8 mouse cellular contexts compared by ENCODE assay signal in the genomic region with DNA sequence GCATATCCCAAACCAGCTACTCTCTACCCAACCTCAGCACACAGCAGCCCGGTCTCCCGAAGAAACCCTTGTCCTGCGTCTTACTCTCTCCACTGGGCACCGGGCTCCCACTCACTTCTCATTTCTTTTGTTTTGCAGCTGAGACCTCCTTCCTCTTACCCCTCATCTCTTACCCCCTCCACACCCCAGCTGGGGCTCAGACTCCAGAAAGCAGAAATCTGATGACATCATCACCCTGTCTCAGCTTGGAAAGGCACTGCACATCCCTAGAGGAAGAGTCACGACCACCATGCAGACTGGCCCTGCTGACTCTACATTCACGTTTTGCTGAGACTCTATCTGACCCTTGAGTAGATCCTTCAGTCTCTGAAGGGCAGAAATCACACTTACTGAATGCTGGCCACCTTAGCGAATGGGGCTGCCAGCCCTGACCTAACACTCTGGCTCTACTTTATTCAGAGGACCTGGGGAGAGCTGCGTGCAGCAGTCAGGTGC. TPM values are rescaled to one million over a fixed set of nuclear protein-coding genes. Genes with fewer than 3 reads are reported as not detected.
DNase-seq lines count a peak whose midpoint lies in the region; ATAC-seq and TF ChIP-seq lines count a peak whose summit lies in the region.

No protein-coding gene starts in this region.

- no peak for TF ChIP-seq CTCF in left cerebral cortex, adult 2 months (IDR thresholded peaks at IDR 0.05)

- H3K4me1 ChIP-seq in hindbrain, embryonic 15.5 days (replicated peaks): peaks cover 42% of the 10 kb centered on the region
- peaks cover 33% of the 10 kb centered on the region for H3K4me1 ChIP-seq in midbrain, embryonic 12.5 days

- peak; percentile 28 for ATAC-seq in hindbrain, embryonic 15.5 days (ENCODE audit: low FRiP score, low read depth)
- ATAC-seq in midbrain, embryonic 12.5 days (ENCODE audit: low FRiP score, low read depth): peak; percentile 55
- no peak for ATAC-seq in frontal cortex, adult (ENCODE audit: low TSS enrichment)

- peak overlapping the region; percentile 93 for H3K27ac ChIP-seq in left cerebral cortex, adult 2 months
- H3K27ac ChIP-seq in hindbrain, embryonic 15.5 days (replicated peaks): peak overlapping the region; percentile 94
- peak overlapping the region; percentile 85 for H3K27ac ChIP-seq in midbrain, embryonic 12.5 days (replicated peaks)

- WGBS in hindbrain, embryonic 15.5 days: 27% methylated on average over 8 of the region's 8 CpGs
- WGBS in midbrain, embryonic 12.5 days: 35% methylated on average over 8 of the region's 8 CpGs

- H3K4me3 ChIP-seq in left cerebral cortex, adult 2 months: peak overlapping the region; percentile 82
- H3K4me3 ChIP-seq in hindbrain, embryonic 15.5 days: peak overlapping the region; percentile 62
- H3K4me3 ChIP-seq in midbrain, embryonic 12.5 days: peak overlapping the region; percentile 54

- no peaks in the 10 kb centered on the region for H3K9me3 ChIP-seq in hindbrain, embryonic 15.5 days
- H3K9me3 ChIP-seq in midbrain, embryonic 12.5 days: no peaks in the 10 kb centered on the region

- H3K4me2 ChIP-seq in hindbrain, embryonic 15.5 days: peak overlapping the region; percentile 87
- H3K4me2 ChIP-seq in midbrain, embryonic 12.5 days (replicated peaks): peak overlapping the region; percentile 78

- H3K27me3 ChIP-seq in hindbrain, embryonic 15.5 days: no peaks in the 10 kb centered on the region
- peaks cover 31% of the 10 kb centered on the region; the same call in 1 of the 2 replicates for H3K27me3 ChIP-seq in midbrain, embryonic 12.5 days

- H3K36me3 ChIP-seq in hindbrain, embryonic 15.5 days: peaks cover 24% of the 10 kb centered on the region
- peaks cover 44% of the 10 kb centered on the region for H3K36me3 ChIP-seq in midbrain, embryonic 12.5 days

- peak overlapping the region; percentile 85 for H3K9ac ChIP-seq in hindbrain, embryonic 15.5 days
- H3K9ac ChIP-seq in midbrain, embryonic 12.5 days (replicated peaks): peak overlapping the region; percentile 68

- intact Hi-C loops in left cerebral cortex, adult 2 months (cut with DNase I): loop anchor here (1.0 to 5.0 kb wide), 3 partner anchors 43 to 193 kb away; no protein-coding TSS in a partner anchor

- DNase-seq in left cerebral cortex, adult 2 months (ENCODE audit: extremely low spot score in 1 of 2, low spot score in 2 of 2): no peak
- DNase-seq in left cerebral cortex, adult 11 months (ENCODE audit: low spot score): no peak
- peak; percentile 58 for DNase-seq in brain, adult 2 months (ENCODE audit: low read depth, low spot score)
- DNase-seq in adrenal gland, postnatal 4 days (ENCODE audit: low spot score in 2 of 2): no peak
- DNase-seq in right cerebral cortex, postnatal 36 days (ENCODE audit: low spot score in 2 of 2): no peak

RNA-seq across cellular contexts. Expression of a gene that starts 0.9 kb away (rescaled TPM):
- total RNA-seq in left cerebral cortex, adult 2 months (2021): 1 to 10 TPM; 7.6 to 9.1 TPM
- 3.0 and 4.0 TPM in 2 replicates for polyA plus RNA-seq in hindbrain, embryonic 15.5 days (2015; fragmentation: Nextera tagmentation; extraction: Ambion mirVana)
- polyA plus RNA-seq in midbrain, embryonic 12.5 days (2016; fragmentation: Nextera tagmentation; extraction: Ambion mirVana): 1.3 and 1.7 TPM in 2 replicates
- total RNA-seq in adrenal gland, postnatal 4 days (2021): 1 to 10 TPM; 8.2 to 8.5 TPM

RNA-seq across cellular contexts. Expression of a gene that starts 3.0 kb away (rescaled TPM):
- total RNA-seq in left cerebral cortex, adult 2 months (2021): 1 to 10 TPM; 5.2 to 8.0 TPM
- polyA plus RNA-seq in hindbrain, embryonic 15.5 days (2015; fragmentation: Nextera tagmentation; extraction: Ambion mirVana): 10.9 and 11.6 TPM in 2 replicates
- polyA plus RNA-seq in midbrain, embryonic 12.5 days (2016; fragmentation: Nextera tagmentation; extraction: Ambion mirVana): 4.0 and 4.7 TPM in 2 replicates
- total RNA-seq in adrenal gland, postnatal 4 days (2021): 10 to 100 TPM; 21.3 to 23.9 TPM

RNA-seq across cellular contexts. Expression of a gene that starts 8.6 kb away (rescaled TPM):
- 10 to 100 TPM; 59.4 to 66.8 TPM for total RNA-seq in left cerebral cortex, adult 2 months (2021)
- 86.2 and 89.0 TPM in 2 replicates for polyA plus RNA-seq in hindbrain, embryonic 15.5 days (2015; fragmentation: Nextera tagmentation; extraction: Ambion mirVana)
- polyA plus RNA-seq in midbrain, embryonic 12.5 days (2016; fragmentation: Nextera tagmentation; extraction: Ambion mirVana): 82.3 and 84.4 TPM in 2 replicates
- total RNA-seq in adrenal gland, postnatal 4 days (2021): 10 to 100 TPM; 75.4 to 81.6 TPM

RNA-seq across cellular contexts. Expression of a gene that starts 37.9 kb away (rescaled TPM):
- total RNA-seq in left cerebral cortex, adult 2 months (2021): 10 to 100 TPM; 85.5 to 87.1 TPM
- 55.7 and 59.0 TPM in 2 replicates for polyA plus RNA-seq in hindbrain, embryonic 15.5 days (2015; fragmentation: Nextera tagmentation; extraction: Ambion mirVana)
- polyA plus RNA-seq in midbrain, embryonic 12.5 days (2016; fragmentation: Nextera tagmentation; extraction: Ambion mirVana): 80.2 and 85.9 TPM in 2 replicates
- 10 to 100 TPM; 57.7 to 63.5 TPM for total RNA-seq in adrenal gland, postnatal 4 days (2021)

RNA-seq across cellular contexts. Expression of a gene that starts 43.2 kb away (rescaled TPM):
- total RNA-seq in left cerebral cortex, adult 2 months (2021): 100 to 1,000 TPM; 387 to 414 TPM
- 149 and 196 TPM in 2 replicates for polyA plus RNA-seq in hindbrain, embryonic 15.5 days (2015; fragmentation: Nextera tagmentation; extraction: Ambion mirVana)
- polyA plus RNA-seq in midbrain, embryonic 12.5 days (2016; fragmentation: Nextera tagmentation; extraction: Ambion mirVana): 92.4 and 102 TPM in 2 replicates
- total RNA-seq in adrenal gland, postnatal 4 days (2021): 100 to 1,000 TPM; 126 to 136 TPM
